Mouse (Mus musculus): ENCODE results near the gene Gm21778.
"Not testable (repeated sequence)": the region's sequence is repeated elsewhere in the genome, so short reads cannot be mapped to it uniquely, and the experiment has no call there.

The Gm21778 gene

GRCm38 (mm10) chrY:5942160-5942559 lies at the start of gene Gm21778:
Gm21778 (plus strand) TSS chrY:5942460.
- DNase-seq (ENCODE audit: extremely low spot score, low spot score): not testable (repeated sequence)
